Mouse (Mus musculus): ENCODE data around the gene Gm4969.

- TF ChIP-seq GATA1 (IDR thresholded peaks at IDR 0.05; ENCODE audit: borderline replicate concordance, low read length) (no peak), FLI1 (IDR thresholded peaks at IDR 0.05; ENCODE audit: low read length) (no peak)
Observed at GRCm38 (mm10) chr7:19097863-19098262, 20.3 kb downstream of the Gm4969 start.

Data from megakaryocyte, embryonic 14.5 days (primary cell).